Mouse (Mus musculus): ENCODE results near the gene Cysltr1.

Cysltr1 gene

GRCm38 (mm10) chrX:106603386-106603785 lies at the start of gene Cysltr1:
Gene Cysltr1, minus strand, starts transcription at chrX:106603679.
- peak; percentile 19 to 24 for DNase-seq (ENCODE audit: low spot score in 2 of 2)

- DNase-seq (ENCODE audit: low spot score in 2 of 2) = no peak
Measured at GRCm38 (mm10) chrX:106634799-106635541, 31.5 kb upstream of the Cysltr1 start.

DNA sequence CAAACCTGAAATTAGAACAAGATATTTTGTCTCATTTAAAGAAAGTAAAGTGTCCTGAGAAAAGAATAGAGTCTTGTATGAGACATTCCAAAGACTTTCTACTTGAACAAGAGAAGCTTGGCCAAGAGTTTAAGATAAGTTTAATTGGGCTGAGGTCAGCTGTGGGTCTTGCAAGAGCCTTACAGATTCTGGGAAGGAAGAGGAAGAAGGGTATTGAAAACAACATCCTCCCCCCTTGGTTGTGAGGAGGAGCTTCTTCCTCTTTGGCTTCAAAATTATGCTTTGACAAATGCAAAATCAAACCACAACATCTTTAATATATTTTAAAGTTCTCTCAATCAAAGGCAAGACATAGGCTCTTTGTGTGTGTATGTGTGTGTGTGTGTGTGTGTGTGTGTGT lies 30.1 kb upstream of the Cysltr1 start:
- no peak for DNase-seq (ENCODE audit: low spot score in 2 of 2)

DNA sequence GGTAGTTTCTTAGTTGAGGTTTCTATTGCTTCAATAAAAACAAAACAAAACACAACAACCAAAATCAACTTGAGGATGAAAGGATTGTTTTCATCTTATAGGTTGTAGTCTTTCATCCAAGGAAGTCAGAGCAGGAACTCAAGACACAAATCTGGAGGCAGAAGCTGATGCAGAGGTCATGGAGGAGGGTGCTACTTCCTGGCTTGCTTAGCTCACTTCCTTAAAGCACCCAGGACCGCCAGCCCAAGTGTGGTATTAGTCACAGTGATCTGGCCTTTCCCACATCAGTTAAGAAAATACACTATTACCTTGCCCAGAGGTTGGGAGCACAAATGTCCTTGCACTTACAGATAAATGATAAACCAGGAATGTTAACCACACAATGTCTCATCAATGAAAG lies 25.0 kb upstream of the Cysltr1 start:
- no peak for DNase-seq (ENCODE audit: low spot score in 2 of 2)

- DNase-seq (ENCODE audit: low spot score in 2 of 2) = no peak
Measured at GRCm38 (mm10) chrX:106623667-106624066, 20.2 kb upstream of the Cysltr1 start.

DNA sequence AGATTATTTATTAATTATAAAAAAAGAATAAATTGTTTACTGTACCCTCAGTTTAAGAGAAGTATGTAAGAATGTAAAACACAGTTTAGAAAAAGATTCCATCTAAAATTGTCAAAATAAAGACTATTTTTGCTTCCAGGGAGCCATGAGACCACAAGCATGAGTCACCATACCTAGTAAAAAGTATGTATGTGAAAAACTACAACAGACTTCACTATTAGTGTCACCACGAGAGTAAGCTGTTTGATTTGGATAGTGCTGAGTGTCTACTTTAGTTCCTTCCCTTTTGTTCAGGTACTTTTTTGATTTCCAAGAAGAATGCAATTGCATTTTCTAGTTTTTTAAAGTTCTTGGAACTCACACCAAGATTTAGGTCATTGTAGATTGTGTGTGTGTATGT lies 19.0 kb upstream of the Cysltr1 start:
- DNase-seq (ENCODE audit: low spot score in 2 of 2) = no peak

GRCm38 (mm10) chrX:106602574-106603258 lies 763 bp downstream of the Cysltr1 start:
- DNase-seq (ENCODE audit: low spot score in 2 of 2) = no peak

GRCm38 (mm10) chrX:106595904-106596303 lies 7.6 kb downstream of the Cysltr1 start:
- DNase-seq (ENCODE audit: low spot score in 2 of 2) = peak; percentile 4 to 9

- no peak for DNase-seq (ENCODE audit: low spot score in 2 of 2)
Measured at GRCm38 (mm10) chrX:106593914-106594313, 9.6 kb downstream of the Cysltr1 start.

DNA sequence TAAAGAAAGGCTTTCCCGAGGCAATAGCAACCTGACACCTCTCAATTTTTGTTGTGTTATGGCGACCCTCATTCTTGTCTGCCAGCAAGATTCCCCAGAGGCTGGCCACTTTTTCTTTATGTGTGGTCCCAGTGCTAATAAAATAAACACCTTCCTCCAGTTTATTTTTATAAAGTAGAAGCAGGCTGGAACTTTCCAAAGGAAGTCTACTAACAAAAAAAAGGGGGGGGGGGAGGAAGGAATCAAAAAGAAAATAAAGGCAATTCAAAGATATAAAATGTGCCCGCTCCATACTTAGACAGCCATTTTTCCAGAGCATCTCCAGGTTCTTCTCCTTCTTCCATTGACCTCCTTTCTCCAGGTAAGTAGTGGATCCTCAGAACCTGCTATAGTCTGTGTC lies 20.6 kb downstream of the Cysltr1 start, which contains the start of gene Gm5127:
Gene Gm5127 (plus strand): TSS at position 301 of the 400 bp plus-strand sequence.
- no peak for DNase-seq (ENCODE audit: low spot score in 2 of 2)

DNA sequence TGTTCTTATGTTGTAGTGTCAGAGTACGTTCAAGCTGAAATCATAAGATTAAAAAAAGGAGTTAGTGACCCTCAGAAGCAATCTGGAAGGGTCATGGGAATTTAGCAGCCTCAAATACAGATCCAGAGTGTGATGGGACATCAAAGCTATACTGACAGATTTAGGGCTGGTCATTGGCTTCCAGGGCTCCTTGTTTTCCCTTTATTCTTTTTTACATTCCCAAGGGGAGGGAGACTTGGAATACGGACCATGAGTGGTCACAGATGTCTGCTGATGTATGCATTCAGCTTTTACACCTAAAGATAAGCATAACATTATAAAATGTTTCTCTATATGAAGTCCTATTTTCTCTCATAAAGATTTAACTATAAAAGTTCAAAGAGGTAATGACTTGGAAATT lies 21.3 kb downstream of the Cysltr1 start:
- no peak for DNase-seq (ENCODE audit: low spot score in 2 of 2)

DNA sequence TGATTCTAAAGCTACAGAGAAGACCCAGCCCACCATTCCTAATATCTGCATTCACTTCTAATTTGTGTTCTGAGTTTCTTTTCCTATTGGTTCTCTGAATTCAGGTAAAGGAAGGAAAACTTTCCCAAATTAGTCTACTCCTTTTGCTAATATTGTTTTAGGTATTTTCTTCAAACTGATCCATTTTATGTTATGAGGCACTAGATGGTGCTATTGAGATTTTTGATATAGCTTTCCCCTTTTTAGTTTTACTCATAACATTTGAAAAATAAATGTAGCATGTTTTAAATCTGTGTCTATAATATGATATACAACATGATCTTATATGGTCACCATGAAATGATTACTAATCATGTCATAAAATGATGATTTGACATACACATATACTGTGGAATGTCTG lies 23.1 kb downstream of the Cysltr1 start:
- no peak for DNase-seq (ENCODE audit: low spot score in 2 of 2)

DNA sequence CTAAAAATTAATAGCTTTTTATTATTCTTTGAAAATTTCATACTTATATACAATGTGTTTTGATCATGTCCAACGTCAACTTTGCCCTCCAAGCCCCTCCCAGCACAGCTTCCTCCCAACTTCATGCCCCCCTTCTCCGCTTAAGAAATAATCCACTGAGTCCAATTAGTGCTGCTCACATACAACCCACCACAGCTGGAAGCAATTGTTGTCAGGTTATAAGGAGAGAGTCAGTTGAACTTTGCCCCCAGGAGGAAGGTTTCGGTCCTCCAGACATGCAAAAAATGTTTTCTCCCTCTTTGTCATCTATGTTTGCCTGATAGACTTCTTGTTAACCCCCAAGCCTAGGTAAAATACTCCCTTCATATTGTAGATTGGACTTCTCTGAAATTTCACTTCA lies 24.5 kb downstream of the Cysltr1 start:
- DNase-seq (ENCODE audit: low spot score in 2 of 2) = no peak

- DNase-seq (ENCODE audit: low spot score in 2 of 2) = no peak
Measured at GRCm38 (mm10) chrX:106555457-106555856, 48.0 kb downstream of the Cysltr1 start.

- DNase-seq (ENCODE audit: low spot score in 2 of 2) = no peak
Measured at GRCm38 (mm10) chrX:106536359-106536758, 67.1 kb downstream of the Cysltr1 start.

Measured in heart, adult 9 months (tissue).